Mouse (Mus musculus) heart, postnatal 10 days (tissue): Measurements from ENCODE around the gene Il17c. TPM values are rescaled to one million over a fixed set of nuclear protein-coding genes. Genes with fewer than 3 reads are reported as not detected.

Experiments used
- DNase-seq, 2 experiments: peaks; one replicate each; pipeline ENCODE4 v3.0.0; 2021
- intact Hi-C: fragments of 180-260 bp; cut with DNase I; formaldehyde crosslinking; loops from one replicate; pipeline ENCODE4 v1.15.1; 2025
- microRNA-seq, 2 experiments: library from miRNA; unstranded; fragments of <30 nt; microRNA quantifications; one replicate each; pipeline ENCODE4 v1.2.0; 2022
- total RNA-seq, 2 experiments: library from RNA; stranded (reverse); gene quantifications; 2 replicates each; pipeline ENCODE4 v1.2.3; 2021

The Il17c gene
- total RNA-seq, 2 experiments from 2014 or later = not detected

DNA sequence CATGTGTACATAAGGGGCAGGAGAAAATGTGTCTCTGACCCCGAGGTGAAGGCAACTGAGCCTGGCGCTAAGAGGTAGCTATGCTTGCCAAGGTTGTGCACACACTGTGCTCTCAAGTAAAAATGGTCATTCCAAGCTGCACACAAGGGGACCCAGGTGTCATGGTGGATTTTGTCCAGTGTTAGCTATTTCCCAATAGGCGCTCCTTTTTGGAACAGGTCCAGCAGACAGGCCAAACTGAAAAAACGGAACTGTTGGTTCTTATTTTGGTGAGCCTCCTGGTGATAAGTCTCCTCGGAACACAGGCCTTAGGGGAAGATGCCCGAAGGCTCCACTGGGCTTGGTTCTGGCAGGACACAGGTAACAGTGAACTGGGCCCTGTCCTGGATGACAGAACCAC is 32.6 kb downstream of the Il17c start:
- intact Hi-C loops = no loop called here
- no peak for DNase-seq

DNA sequence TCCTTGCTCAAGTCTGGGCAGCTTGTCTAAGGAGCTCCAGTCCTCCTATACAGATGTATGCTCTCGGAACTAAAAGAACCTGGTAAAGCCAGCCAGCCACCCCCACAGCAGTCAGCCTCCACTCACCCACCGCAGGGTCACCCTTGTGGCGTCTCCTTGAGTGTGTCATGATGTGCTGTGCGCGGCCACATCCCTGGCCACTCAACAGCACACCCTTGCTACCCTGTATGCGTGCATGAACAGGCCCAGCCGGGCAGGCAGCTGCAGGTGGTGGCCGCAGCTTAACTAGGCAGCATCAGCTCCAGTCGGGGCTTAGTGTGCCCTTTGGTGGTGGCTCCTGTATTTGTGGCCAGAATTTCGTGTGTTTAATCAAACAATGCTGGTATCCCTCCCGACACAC is 35.4 kb downstream of the Il17c start:
- DNase-seq = no peak
- intact Hi-C loops = no loop called here

DNA sequence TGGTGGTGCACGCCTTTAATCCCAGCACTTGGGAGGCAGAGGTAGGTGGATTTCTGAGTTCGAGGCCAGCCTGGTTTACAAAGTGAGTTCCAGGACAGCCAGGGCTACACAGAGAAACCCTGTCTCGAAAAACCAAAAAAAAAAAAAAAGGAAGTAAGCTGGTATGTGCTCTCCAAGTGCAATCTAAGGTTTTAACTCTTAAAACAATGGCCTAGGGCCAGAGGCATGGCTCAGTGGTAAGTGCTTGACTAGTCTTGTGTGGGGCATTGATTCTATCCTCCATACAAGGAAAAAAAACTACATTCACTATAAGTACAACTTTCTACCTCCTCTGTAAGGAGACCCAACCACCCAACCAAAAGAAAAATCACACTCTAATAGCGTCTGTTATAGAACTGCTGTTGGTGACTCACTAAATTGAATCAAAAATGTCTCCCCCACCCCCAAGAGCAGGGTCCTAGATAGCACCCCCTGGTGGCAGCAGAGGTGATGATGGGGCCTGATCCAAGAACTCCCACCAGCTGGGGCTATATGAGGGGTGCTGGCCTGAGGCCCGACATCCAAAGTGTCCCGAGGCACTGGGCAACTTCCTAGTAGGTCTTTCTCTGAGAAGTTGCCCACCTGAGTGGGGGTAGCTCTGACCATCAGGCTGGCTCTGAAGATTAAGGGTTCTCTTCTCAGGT is 37.5 kb downstream of the Il17c start:
- intact Hi-C loops = no loop called here
- DNase-seq = no peak

- intact Hi-C loops = no loop called here
- no peak for DNase-seq
Measured at GRCm38 (mm10) chr8:122459990-122460389, 38.2 kb downstream of the Il17c start.

- DNase-seq = peak; percentile 50 to 55
- intact Hi-C loops = no loop called here
Measured at GRCm38 (mm10) chr8:122460524-122461472, 39.0 kb downstream of the Il17c start, which contains the start of gene Snai3. Gene Snai3, minus strand, starts transcription at chr8:122460733.

DNA sequence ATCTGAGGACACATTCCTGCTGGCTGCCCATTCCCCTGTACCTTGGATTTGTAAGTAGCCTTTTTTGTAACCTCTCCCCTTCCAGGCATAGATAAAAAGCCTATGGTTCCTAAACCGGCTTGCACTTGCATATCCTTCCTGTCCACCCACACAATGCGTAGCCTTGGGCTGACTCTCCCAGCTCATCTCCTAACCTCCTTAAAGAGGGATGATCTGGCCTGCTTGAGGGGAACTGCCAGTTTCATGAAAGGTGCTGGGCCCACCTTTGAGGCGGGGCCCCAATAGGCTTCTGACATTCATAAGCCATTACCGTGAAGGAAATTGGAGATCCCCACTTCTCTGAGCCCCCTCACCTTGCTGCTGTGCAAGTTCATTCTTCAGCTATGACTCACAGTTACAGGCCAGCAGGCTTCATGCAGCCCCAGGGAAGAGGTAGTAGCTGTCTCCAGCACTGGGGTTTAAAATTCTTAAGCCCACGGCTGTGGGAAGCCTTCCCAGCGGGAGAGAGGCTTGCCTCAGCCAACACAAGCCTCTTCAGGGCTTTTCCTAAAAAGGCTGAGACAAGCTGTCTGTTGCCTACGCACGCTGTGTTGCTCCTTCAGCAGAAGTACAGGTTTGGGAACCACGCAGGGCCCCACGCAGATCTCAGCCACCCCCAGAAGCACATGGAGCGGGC is 39.8 kb downstream of the Il17c start:
- DNase-seq = no peak
- intact Hi-C loops = no loop called here

DNA sequence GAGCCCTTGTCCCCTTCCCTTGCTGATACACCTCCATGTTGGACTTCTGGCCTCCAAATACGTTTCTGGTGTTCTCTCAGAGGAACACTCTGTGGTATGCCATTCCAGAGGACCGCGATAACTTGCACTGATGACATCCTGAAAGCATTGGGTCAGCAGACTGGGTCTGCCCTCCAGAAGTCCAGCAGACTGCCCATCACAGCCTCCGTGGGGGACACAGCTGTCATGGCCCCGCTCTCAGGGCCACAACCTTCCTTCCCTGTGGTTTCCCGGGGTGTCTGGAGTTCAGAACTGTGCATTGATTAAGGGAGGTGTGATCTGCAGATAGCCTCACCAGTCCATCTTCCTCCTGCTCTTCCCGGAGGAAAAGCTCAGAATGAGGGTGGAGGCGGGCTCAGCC is 40.7 kb downstream of the Il17c start:
- intact Hi-C loops = no loop called here
- DNase-seq = no peak

- no peak for DNase-seq
- intact Hi-C loops = no loop called here
Measured at GRCm38 (mm10) chr8:122463651-122464640, 42.1 kb downstream of the Il17c start.

DNA sequence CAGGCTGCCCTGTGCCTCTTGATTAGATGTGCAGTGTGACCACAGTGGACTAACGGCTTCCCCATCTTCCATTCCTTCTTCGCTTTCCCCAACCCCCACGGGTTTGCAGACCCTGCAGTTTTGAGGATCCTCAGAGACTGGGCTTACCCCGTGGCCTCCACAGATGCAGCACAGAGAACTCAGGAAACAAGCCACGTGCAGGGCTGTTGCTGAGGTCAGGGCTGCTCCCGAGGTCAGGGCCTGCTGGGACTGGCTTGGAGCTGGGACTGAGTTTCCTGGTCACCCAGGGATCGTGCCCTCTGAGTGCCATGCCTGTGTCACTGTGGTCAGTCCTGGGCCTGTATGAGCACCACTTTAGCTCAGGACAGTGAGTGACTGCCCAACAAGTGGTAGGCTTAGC is 43.2 kb downstream of the Il17c start:
- DNase-seq = no peak
- intact Hi-C loops = no loop called here

DNA sequence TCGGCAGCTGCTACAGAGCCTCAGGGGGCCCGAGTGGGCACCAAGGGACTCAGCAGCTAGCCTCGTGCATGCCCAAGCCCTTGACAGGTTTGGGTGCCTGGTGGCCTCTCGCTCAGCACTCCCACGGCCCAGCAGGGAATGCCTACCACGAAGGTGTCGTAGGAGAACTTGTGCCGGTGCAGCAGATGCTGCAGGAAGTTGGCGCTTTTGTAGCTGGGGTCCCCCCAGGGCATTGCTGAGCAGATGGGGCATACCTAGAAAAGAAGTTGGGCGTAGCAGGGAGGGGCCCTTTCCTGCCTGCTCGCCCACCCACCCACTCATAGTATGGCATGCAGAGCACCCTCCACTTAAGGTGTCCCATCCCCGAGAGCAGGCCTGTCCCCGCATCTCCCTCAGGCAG is 46.0 kb downstream of the Il17c start:
- intact Hi-C loops = no loop called here
- no peak for DNase-seq

- intact Hi-C loops = no loop called here
- no peak for DNase-seq
Measured at GRCm38 (mm10) chr8:122469407-122469806, 47.6 kb downstream of the Il17c start.

DNA sequence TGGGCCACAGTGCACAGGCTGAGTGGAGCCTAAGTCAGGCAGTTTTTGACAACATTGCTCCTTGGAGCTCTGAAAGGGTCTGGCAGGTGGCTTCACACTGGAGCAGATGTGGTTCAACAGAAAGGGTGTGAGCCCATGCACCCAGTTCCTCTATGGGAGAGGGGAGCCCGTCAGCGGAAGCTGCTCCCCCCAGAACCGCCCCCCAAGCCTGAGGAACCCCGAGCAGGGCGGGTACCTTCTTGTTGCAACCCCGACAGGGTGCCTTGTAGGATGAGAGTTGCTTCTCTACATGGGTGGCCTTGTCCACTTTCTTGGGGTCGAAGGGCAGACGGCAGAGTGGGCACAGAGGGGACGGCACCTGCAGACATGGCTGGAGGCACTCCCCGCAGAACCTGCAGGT is 48.1 kb downstream of the Il17c start:
- DNase-seq = no peak
- intact Hi-C loops = loop anchor here (10.0 kb wide), 1 partner anchor 745 kb away; the partner anchor contains the start of genes Chmp1a and Spata33

GRCm38 (mm10) chr8:122470691-122471090 is 48.9 kb downstream of the Il17c start:
- intact Hi-C loops = loop anchor here (10.0 kb wide), 1 partner anchor 744 kb away; the partner anchor contains the start of genes Chmp1a and Spata33
- DNase-seq = no peak

Small RNAs within 50 kb of the gene (microRNA-seq; reads per million reads assigned to microRNA genes)
- 0 reads per million in 2 experiments for gene Gm24366

Other genes with a start within 250 kb of the Il17c start
- gene Zfpm1, start 139.9 kb upstream of the Il17c start, total RNA-seq = 10 to 100 TPM; 35.3 to 38.0 TPM
- not detected for gene Trhr2, start 61.3 kb upstream of the Il17c start, total RNA-seq
- gene Zc3h18, start 45.4 kb upstream of the Il17c start, total RNA-seq = 10 to 100 TPM; 25.5 to 27.5 TPM
- 10 to 100 TPM; 61.8 to 63.9 TPM for gene Cyba, start 10.9 kb downstream of the Il17c start, total RNA-seq
- gene Mvd, start 21.4 kb downstream of the Il17c start, total RNA-seq = 1 to 10 TPM; 5.4 to 5.7 TPM
- gene Snai3, start 38.7 kb downstream of the Il17c start, total RNA-seq = under 1 TPM; 0.52 to 0.53 TPM
- gene Rnf166, start 54.0 kb downstream of the Il17c start, total RNA-seq = 10 to 100 TPM; 28.2 to 32.0 TPM
- 10 to 100 TPM in 1 of 2 experiments, 1 to 10 TPM in 1; 9.6 to 14.1 TPM for gene Ctu2, start 54.1 kb downstream of the Il17c start, total RNA-seq
- 10 to 100 TPM; 40.3 to 43.3 TPM for gene Piezo1, start 129.3 kb downstream of the Il17c start, total RNA-seq
- gene Cdt1, start 146.0 kb downstream of the Il17c start, total RNA-seq = 10 to 100 TPM in 1 of 2 experiments, 1 to 10 TPM in 1; 9.7 to 14.0 TPM
- gene Aprt, start 154.9 kb downstream of the Il17c start, total RNA-seq = 10 to 100 TPM; 37.9 to 41.8 TPM
- 1 to 10 TPM; 6.6 to 7.1 TPM for gene Galns, start 189.4 kb downstream of the Il17c start, total RNA-seq
- 10 to 100 TPM; 54.7 to 57.4 TPM for gene Trappc2l, start 189.6 kb downstream of the Il17c start, total RNA-seq
- gene Pabpn1l, start 200.7 kb downstream of the Il17c start, total RNA-seq = not detected